Mouse (Mus musculus): ENCODE measurements at regions not wholly inside any gene's neighbourhood (a gene's known extent, or its start where the extent isn't known, plus 50 kb on each side); places are given as distances from the start of the nearest gene placed in this dataset.

DNA sequence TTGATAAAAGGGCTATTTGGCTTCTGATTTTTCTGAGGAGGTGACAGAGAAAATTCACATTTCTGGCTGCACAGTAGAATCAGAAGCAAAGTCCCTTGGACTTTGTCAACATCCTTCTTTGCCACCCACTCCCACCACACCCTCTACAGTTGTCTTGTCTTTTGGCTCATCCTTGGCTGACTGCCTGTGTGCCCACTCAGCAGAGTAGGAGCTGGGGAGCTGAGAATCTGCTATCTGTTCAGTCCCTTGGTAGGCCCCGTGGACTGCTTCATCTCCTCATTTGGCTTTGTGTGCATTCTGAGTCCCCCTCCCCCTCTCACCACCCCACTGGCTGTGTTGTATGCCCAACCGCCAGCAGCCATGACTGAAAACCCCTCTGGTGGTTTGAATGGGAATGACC, 197.2 kb downstream of the Fam173b start:
- TF ChIP-seq CTCF (IDR thresholded peaks at IDR 0.05; ENCODE audit: low read depth): no peak
- no peak for TF ChIP-seq EP300 (IDR thresholded peaks at IDR 0.05; ENCODE audit: low read depth)

All from liver, postnatal 0 days (tissue).